Mouse (Mus musculus): ENCODE results near the gene Myo16.

GRCm38 (mm10) chr8:10435492-10435891 is 281.8 kb downstream of the Myo16 start:
- TF ChIP-seq CTCF (IDR thresholded peaks at IDR 0.05; ENCODE audit: control insufficient read depth, insufficient read depth, insufficient replicate concordance, low read depth, low read length) (no peak), POLR2A (IDR thresholded peaks at IDR 0.05; ENCODE audit: control insufficient read depth, low read depth, low read length) (no peak)

Data from testis, adult 2 months (tissue).